Mouse (Mus musculus): Measurements from ENCODE around the gene 4930507D05Rik. TPM values are rescaled to one million over a fixed set of nuclear protein-coding genes. Genes with fewer than 3 reads are reported as not detected.

Gene 4930507D05Rik
- 1.4 and 1.8 TPM in 2 replicates for polyA plus RNA-seq (2015; fragmentation: Nextera tagmentation; extraction: Ambion mirVana)

DNA sequence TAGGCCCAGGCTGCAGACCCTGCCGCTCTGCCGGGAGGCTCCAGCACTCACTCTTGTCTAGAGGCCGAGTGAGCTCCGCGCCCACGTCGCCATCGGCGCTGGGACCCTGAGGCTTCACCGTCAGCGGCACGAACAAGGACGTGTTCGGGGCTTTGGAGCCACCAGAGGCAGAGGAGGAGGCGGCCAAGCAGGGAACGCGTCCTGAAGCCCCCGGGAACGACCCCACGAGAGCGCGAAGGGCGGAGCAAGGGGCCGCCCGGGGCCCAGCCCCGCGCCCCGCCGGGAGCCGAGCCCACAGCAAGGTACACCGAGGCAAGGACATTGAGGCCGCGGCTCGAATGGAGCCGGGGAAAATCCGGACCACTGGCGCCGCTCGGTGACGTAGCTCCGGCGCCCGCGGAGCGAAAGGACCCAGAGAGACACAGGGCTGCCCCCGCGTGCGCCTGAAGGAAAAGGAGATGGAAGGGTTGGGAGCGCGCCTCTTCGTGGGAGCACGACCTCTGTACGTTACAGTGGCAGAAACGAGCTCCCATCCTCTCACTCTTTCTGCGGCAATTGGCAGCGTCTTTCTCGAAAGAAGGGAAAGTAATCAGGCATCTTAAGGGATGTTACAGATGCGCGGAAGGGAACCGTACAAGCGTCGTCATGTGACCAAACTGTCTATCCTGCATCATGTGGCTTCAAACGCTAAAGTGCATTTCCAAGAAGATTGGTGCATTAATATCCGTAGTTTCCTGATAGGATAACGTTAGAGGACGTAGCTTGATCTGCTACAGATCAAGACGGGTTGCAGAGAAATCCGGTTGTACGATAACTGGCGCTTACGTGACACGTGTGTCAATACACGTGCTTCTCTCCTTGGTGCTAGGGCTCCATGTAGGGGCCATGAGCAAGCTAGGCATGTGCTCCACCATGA lies at the start of gene 4930507D05Rik, which contains the start of gene Supv3l1:
4930507D05Rik (plus strand) TSS at position 126 of the 916 bp plus-strand sequence.
Supv3l1 (minus strand) TSS at position 375 of the 916 bp plus-strand sequence.
- Histone ChIP-seq H3K36me3 (ENCODE audit: control insufficient read depth, insufficient read depth, low read length) (peaks cover 12% of the 10 kb centered on the region), H3K4me3 (ENCODE audit: low read length) (peak within 1 kb of the TSS; percentile 78), H3K4me2 (ENCODE audit: low read length) (peak within 1 kb of the TSS; percentile 80), H3K27me3 (replicated peaks; ENCODE audit: control insufficient read depth, insufficient read depth, low read length) (no peaks in the 10 kb centered on the region), H3K4me1 (ENCODE audit: control insufficient read depth, insufficient read depth, low read depth, low read length) (peaks cover 13% of the 10 kb centered on the region), H3K27ac (ENCODE audit: low read depth, low read length) (peak within 1 kb of the TSS; percentile 89), H3K9ac (ENCODE audit: low read depth, low read length) (peak within 1 kb of the TSS; percentile 88), H3K9me3 (ENCODE audit: control insufficient read depth, low read length) (no peaks in the 10 kb centered on the region)
- peak; percentile 95 for ATAC-seq
- under 1% methylated on average over 63 of the region's 73 CpGs for WGBS

DNA sequence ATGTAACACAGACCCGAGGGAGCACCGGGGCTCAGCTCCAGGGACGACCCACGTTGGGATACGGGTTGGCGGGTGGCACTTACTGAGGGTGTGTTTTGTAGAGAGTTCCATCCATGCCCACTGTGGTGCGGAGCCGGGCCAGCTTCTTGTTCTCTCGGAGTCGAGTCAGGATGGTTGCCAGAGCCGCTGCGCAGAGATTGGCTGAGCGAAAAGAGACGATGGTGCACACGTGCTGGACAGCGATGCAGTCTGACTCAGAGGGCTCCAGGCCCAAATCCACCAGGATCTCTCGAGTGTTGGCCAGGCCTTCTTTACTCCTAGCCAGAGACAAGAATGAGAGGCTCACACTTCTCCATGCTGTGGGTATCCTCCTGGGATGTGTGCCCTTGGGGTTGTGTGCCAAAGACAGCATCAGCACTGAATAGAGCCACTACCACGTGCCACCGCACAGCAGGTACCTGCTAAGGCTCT lies 47.6 kb upstream of the 4930507D05Rik start:
- peak; percentile 61; the same call in 1 of the 2 replicates for ATAC-seq

DNA sequence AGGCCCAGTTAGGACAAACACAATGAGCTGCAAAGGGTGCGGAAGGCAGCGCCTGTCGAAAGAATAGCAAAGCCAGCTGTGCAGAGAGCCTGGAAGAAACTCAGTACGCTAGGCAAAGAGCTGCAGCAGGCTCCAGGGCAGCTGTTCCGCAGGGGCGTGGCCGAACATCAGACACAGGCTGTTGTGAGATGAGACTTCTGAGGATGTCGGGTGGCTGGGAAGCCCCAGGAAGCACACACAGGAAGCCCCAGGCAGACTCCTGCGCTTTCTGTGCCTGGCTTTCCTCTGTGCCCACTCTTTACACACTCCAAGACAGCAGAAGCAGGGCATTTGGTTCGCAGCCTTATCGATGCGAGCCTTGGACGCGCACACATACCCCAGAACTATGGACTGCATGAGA lies 44.4 kb upstream of the 4930507D05Rik start:
- Histone ChIP-seq H3K4me2 (ENCODE audit: low read length) (peak overlapping the region; percentile 37), H3K27me3 (replicated peaks; ENCODE audit: control insufficient read depth, insufficient read depth, low read length) (no peaks in the 10 kb centered on the region), H3K9ac (ENCODE audit: low read depth, low read length) (peak overlapping the region; percentile 18; the same call in 1 of the 2 replicates), H3K36me3 (ENCODE audit: control insufficient read depth, insufficient read depth, low read length) (no peaks in the 10 kb centered on the region), H3K27ac (ENCODE audit: low read depth, low read length) (no peak overlapping the region), H3K9me3 (ENCODE audit: control insufficient read depth, low read length) (no peaks in the 10 kb centered on the region), H3K4me1 (ENCODE audit: control insufficient read depth, insufficient read depth, low read depth, low read length) (no peaks in the 10 kb centered on the region), H3K4me3 (ENCODE audit: low read length) (no peak overlapping the region)
- 0 out of 2 replicates have a peak, but pooled peaks have one; percentile 30 for ATAC-seq
- 44% methylated on average over 14 of the region's 14 CpGs for WGBS

More for the DNA sequence above, 47.6 kb upstream of the 4930507D05Rik start:
- Histone ChIP-seq H3K4me1 (ENCODE audit: control insufficient read depth, insufficient read depth, low read depth, low read length) (no peaks in the 10 kb centered on the region), H3K27ac (ENCODE audit: low read depth, low read length) (no peak overlapping the region), H3K36me3 (ENCODE audit: control insufficient read depth, insufficient read depth, low read length) (no peaks in the 10 kb centered on the region), H3K27me3 (replicated peaks; ENCODE audit: control insufficient read depth, insufficient read depth, low read length) (no peaks in the 10 kb centered on the region), H3K4me3 (ENCODE audit: low read length) (no peak overlapping the region), H3K9ac (ENCODE audit: low read depth, low read length) (no peak overlapping the region), H3K9me3 (ENCODE audit: control insufficient read depth, low read length) (no peaks in the 10 kb centered on the region), H3K4me2 (ENCODE audit: low read length) (no peak overlapping the region)
- WGBS: 83% methylated on average over 19 of the region's 19 CpGs

DNA sequence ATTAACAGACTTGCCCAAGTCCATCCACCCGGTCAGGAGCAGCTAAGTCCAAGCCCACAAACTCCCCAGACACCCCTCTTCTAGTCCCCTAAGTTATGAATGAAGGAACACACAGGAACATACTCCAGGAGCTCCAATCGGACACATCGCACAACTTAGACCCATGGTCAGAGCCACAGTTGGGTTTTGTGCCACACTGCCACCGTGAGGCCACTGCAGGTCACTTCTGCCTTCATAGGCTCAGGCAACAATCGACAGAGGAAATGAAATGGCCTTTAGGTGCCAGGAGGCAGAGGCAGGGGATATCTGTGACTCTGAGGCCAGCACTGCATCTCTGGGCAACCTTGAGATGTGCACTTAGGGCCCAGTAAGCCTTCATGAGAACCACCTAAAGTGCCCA lies 38.3 kb upstream of the 4930507D05Rik start:
- no peak overlapping the region for H3K9ac ChIP-seq (ENCODE audit: low read depth, low read length)
- no peaks in the 10 kb centered on the region for H3K4me1 ChIP-seq (ENCODE audit: control insufficient read depth, insufficient read depth, low read depth, low read length)
- no peak overlapping the region for H3K4me2 ChIP-seq (ENCODE audit: low read length)
- ATAC-seq: peak; percentile 79
- H3K36me3 ChIP-seq (ENCODE audit: control insufficient read depth, insufficient read depth, low read length): no peaks in the 10 kb centered on the region
- no peaks in the 10 kb centered on the region for H3K9me3 ChIP-seq (ENCODE audit: control insufficient read depth, low read length)
- H3K27me3 ChIP-seq (replicated peaks; ENCODE audit: control insufficient read depth, insufficient read depth, low read length): no peaks in the 10 kb centered on the region
- 5% methylated on average over 5 of the region's 5 CpGs for WGBS
- no peak overlapping the region for H3K27ac ChIP-seq (ENCODE audit: low read depth, low read length)
- no peak overlapping the region for H3K4me3 ChIP-seq (ENCODE audit: low read length)

DNA sequence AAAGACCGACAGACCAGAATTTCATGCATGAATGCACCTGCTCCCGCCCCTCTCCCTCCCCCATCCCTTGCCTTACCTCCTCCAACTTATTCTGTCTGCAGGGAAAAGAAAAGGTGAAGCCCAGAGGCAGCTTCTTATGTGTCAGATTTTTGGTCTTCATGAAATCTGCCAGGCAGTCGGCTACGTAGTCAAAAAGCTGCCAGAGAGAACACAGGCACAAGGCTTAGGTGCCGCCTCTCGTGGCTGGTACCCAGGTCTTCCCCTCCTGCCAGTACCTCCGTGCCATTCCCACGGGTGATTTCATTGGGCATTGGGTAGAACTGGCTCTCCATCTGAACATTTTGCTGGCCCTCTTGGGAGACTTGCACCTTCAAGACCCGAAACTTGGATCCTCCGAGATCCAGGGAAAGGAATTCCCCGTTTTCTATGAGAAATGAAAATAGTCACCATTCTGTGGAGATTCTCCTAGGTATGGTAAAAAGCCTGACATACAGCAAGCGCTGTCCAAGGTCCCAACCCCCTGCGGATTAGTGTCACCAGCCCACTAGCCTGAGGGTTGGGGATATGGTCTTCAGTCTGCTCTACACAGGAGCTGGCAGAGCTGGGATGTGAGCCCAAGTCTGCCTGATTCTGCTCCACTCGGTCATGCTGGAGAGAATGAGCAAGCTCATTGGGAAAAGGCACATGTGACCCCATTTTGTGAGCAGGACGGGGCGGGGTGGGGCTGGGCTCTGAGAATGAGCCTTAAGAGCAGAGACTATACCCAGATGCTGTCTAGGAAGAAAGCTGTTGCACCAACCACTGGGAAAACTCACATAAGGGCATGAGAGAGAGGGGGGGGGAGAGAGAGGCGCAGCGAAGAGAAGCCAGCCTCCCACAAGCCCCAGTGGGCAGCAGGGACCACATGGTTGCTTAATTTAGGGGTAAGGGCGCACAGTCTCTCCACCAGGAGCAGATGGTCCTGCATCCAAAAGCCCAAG lies 37.6 kb upstream of the 4930507D05Rik start:
- Histone ChIP-seq H3K4me2 (ENCODE audit: low read length) (no peak overlapping the region), H3K36me3 (ENCODE audit: control insufficient read depth, insufficient read depth, low read length) (no peaks in the 10 kb centered on the region), H3K9ac (ENCODE audit: low read depth, low read length) (no peak overlapping the region), H3K27me3 (replicated peaks; ENCODE audit: control insufficient read depth, insufficient read depth, low read length) (no peaks in the 10 kb centered on the region), H3K9me3 (ENCODE audit: control insufficient read depth, low read length) (no peaks in the 10 kb centered on the region), H3K4me3 (ENCODE audit: low read length) (no peak overlapping the region), H3K27ac (ENCODE audit: low read depth, low read length) (no peak overlapping the region), H3K4me1 (ENCODE audit: control insufficient read depth, insufficient read depth, low read depth, low read length) (no peaks in the 10 kb centered on the region)
- WGBS: 68% methylated on average over 19 of the region's 19 CpGs
- no peak for ATAC-seq

DNA sequence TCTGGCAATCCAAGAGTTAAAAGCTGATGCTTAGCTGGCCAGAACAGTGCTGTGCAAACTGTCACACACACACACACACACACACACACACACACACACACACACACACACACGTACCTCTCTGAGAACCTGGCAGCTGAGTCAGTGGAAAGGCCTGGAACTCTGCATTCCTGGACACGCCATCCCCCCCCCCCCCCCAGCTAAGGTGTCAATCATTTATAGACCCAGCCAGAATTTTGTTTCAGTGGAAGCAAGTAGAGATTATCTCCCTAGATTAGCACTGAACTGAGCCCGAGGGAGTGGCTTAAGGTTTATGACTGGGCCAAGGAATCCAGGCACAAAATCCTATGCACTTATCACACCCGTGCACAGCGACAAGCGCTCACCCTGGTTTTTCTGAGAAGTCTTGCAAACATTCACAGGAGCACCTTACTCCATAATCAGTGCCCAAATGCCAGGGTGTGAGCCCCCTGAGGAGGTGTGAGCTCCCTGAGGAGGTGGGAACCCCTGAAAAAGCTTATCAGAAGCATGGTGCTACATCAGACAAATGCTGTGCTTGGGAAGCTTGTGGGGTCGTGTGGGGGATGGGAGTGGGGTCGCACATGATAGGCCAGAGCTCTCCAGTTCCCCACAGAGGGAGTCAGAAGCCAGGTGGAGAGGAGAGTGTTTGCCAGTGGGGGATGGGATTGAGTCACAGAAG lies 36.2 kb upstream of the 4930507D05Rik start:
- Histone ChIP-seq H3K9me3 (ENCODE audit: control insufficient read depth, low read length) (no peaks in the 10 kb centered on the region), H3K36me3 (ENCODE audit: control insufficient read depth, insufficient read depth, low read length) (no peaks in the 10 kb centered on the region), H3K27ac (ENCODE audit: low read depth, low read length) (no peak overlapping the region), H3K4me3 (ENCODE audit: low read length) (no peak overlapping the region), H3K27me3 (replicated peaks; ENCODE audit: control insufficient read depth, insufficient read depth, low read length) (no peaks in the 10 kb centered on the region), H3K9ac (ENCODE audit: low read depth, low read length) (no peak overlapping the region), H3K4me1 (ENCODE audit: control insufficient read depth, insufficient read depth, low read depth, low read length) (no peaks in the 10 kb centered on the region), H3K4me2 (ENCODE audit: low read length) (no peak overlapping the region)
- 46% methylated on average over 8 of the region's 8 CpGs for WGBS
- no peak for ATAC-seq

DNA sequence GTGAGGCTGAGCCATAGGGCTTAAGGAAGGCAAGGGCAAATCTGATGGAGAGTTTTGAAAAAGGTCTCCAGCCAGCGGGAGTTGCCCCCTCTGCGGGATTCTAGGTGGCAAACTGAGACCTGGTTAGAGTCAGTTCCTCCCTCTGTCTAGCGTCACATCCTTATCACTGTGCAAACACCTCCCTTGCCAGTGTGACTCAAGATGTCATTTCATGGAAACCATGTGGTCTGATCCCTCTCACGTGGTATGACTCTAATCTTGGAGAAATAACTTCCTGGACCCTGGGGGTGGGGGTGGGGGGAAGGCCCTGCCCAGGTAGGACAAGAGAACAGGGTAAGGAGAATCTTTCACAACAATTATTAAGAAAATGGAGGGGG lies 35.7 kb upstream of the 4930507D05Rik start:
- Histone ChIP-seq H3K27me3 (replicated peaks; ENCODE audit: control insufficient read depth, insufficient read depth, low read length) (no peaks in the 10 kb centered on the region), H3K9me3 (ENCODE audit: control insufficient read depth, low read length) (no peaks in the 10 kb centered on the region), H3K4me2 (ENCODE audit: low read length) (no peak overlapping the region), H3K9ac (ENCODE audit: low read depth, low read length) (no peak overlapping the region), H3K4me1 (ENCODE audit: control insufficient read depth, insufficient read depth, low read depth, low read length) (no peaks in the 10 kb centered on the region), H3K4me3 (ENCODE audit: low read length) (no peak overlapping the region), H3K36me3 (ENCODE audit: control insufficient read depth, insufficient read depth, low read length) (no peaks in the 10 kb centered on the region), H3K27ac (ENCODE audit: low read depth, low read length) (no peak overlapping the region)
- ATAC-seq: no peak
- WGBS: 56% methylated on average over 4 of the region's 4 CpGs

DNA sequence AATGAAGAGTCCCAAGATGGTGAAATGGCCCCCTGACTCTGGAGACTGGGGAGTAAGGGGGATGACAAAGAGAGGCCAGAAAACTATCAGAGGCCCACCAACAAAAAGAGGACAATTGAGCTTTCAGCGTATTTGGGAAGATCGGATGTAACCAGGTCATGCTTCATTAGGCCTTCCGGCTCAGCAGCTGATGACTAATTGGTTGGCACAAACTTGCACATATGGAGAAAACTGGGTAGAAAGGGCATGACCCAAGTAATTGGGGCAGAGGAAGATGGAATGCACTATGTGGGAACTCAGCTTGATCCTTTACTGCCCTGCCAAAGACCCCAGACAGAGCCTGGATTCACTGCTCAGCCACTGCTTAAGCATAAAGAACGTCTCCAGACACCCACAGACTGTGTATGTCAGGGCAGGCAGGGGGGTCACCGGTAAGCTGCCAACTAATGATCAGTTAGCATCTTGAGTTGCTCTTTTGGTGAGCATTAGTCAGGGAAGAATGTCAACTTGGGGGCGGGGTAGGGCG lies 30.4 kb upstream of the 4930507D05Rik start:
- H3K4me2 ChIP-seq (ENCODE audit: low read length): no peak overlapping the region

More for the DNA sequence above, 30.4 kb upstream of the 4930507D05Rik start:
- peaks cover 2% of the 10 kb centered on the region; the same call in 1 of the 2 replicates for H3K4me1 ChIP-seq (ENCODE audit: control insufficient read depth, insufficient read depth, low read depth, low read length)
- WGBS: 46% methylated on average over 7 of the region's 7 CpGs
- H3K27me3 ChIP-seq (replicated peaks; ENCODE audit: control insufficient read depth, insufficient read depth, low read length): no peaks in the 10 kb centered on the region
- no peak overlapping the region for H3K27ac ChIP-seq (ENCODE audit: low read depth, low read length)
- no peaks in the 10 kb centered on the region for H3K9me3 ChIP-seq (ENCODE audit: control insufficient read depth, low read length)
- no peak overlapping the region for H3K9ac ChIP-seq (ENCODE audit: low read depth, low read length)
- H3K4me3 ChIP-seq (ENCODE audit: low read length): no peak overlapping the region
- no peaks in the 10 kb centered on the region for H3K36me3 ChIP-seq (ENCODE audit: control insufficient read depth, insufficient read depth, low read length)
- ATAC-seq: no peak
